Comparison of ENCODE assay signal across 19 mouse cellular contexts in the genomic region with DNA sequence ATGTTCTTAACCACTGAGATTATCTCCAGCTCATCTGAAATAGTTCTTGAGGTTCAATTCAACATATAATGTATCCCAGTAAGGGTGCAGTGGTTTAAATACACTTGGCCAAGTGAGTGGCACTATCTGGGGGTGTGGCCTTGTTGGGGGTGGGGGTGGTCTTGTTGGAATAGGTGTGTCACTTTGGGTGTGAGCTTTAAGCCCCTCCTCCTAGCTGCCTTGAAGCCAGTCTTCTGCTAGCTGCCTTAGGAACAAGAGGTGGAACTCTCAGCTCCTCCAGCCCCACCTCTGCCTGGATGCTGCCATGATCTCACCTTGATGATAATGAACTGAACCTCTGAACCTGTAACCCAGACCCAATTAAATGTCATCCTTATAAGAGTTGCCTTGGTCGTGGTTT.
"Had no signal": no experiment of that assay in that cellular context is flagged by ENCODE, and none has a peak within 500 bp of the region (broad histone marks: within the 10 kb centered on the region; RNA-seq: fewer than 3 reads in every experiment).

No protein-coding gene starts in this region.

- H3K27me3 ChIP-seq: midbrain, embryonic 12.5 days; neural tube, embryonic 13.5 days; neural tube, embryonic 15.5 days had no signal

- H3K4me2 ChIP-seq: lung, embryonic 14.5 days; midbrain, embryonic 12.5 days; neural tube, embryonic 13.5 days; neural tube, embryonic 15.5 days had no signal

- H3K9ac ChIP-seq: lung, embryonic 14.5 days; midbrain, embryonic 12.5 days; neural tube, embryonic 13.5 days; neural tube, embryonic 15.5 days had no signal

- ATAC-seq: midbrain, embryonic 16.5 days had no signal

- H3K4me1 ChIP-seq: midbrain, embryonic 12.5 days; neural tube, embryonic 13.5 days; neural tube, embryonic 15.5 days had no signal

- H3K9me3 ChIP-seq: midbrain, embryonic 10.5 days; midbrain, embryonic 12.5 days; neural tube, embryonic 13.5 days; neural tube, embryonic 15.5 days had no signal

- H3K36me3 ChIP-seq: midbrain, embryonic 10.5 days; midbrain, embryonic 12.5 days; neural tube, embryonic 13.5 days; neural tube, embryonic 15.5 days had no signal

- H3K27ac ChIP-seq: midbrain, embryonic 10.5 days; midbrain, embryonic 12.5 days; neural tube, embryonic 13.5 days; neural tube, embryonic 15.5 days had no signal

- H3K4me3 ChIP-seq: midbrain, embryonic 10.5 days; midbrain, embryonic 12.5 days; myocyte; neural tube, embryonic 13.5 days; neural tube, embryonic 15.5 days had no signal

- DNase-seq: lung, adult 18-20 months; lung, embryonic 14.5 days; lung, postnatal 10 days; lung, postnatal 4 days; midbrain, embryonic 14.5 days; retina, postnatal 1 day; right cerebral cortex, adult 18-20 months; right cerebral cortex, postnatal 25 days; right cerebral cortex, postnatal 4 days; spleen, adult 18-20 months; thymus, adult 2 months; thymus, postnatal 25 days; thymus, postnatal 4 days had no signal
